Mouse (Mus musculus) C2C12 (cell line): ENCODE measurements at regions not wholly inside any gene's neighbourhood (a gene's known extent, or its start where the extent isn't known, plus 50 kb on each side); places are given as distances from the start of the nearest gene placed in this dataset.

Experiments
- CTCF ChIP-seq: IDR thresholded peaks from one replicate; pipeline ENCODE4 v1.5.1; 2011; ENCODE audit not compliant: control insufficient read depth, insufficient read depth, insufficient read length
- MAX ChIP-seq: IDR thresholded peaks from one replicate; pipeline ENCODE4 v1.6.1; 2011; ENCODE audit warnings: mild to moderate bottlenecking, control low read depth
- MYOD1 ChIP-seq: IDR thresholded peaks from one replicate; pipeline ENCODE4 v1.6.1; 2011; ENCODE audit warnings: low read depth; ENCODE audit not compliant: control insufficient read depth, insufficient read length
- MYOG ChIP-seq: IDR thresholded peaks from one replicate; pipeline ENCODE4 v1.6.1; 2011; ENCODE audit not compliant: control insufficient read depth, insufficient read length; ENCODE audit errors: extremely low read depth

- TF ChIP-seq CTCF (no peak), MYOD1 (no peak), MAX (no peak), MYOG (no peak)
These were observed 162.6 kb upstream of the Serpine2 start for GRCm38 (mm10) chr1:80023518-80024095.
